Comparison of ENCODE assay signal across 10 mouse cellular contexts in genomic region chr13:63627894-63628287, GRCm38 (mm10). TPM values are rescaled to one million over a fixed set of nuclear protein-coding genes. Genes with fewer than 3 reads are reported as not detected.
DNase-seq lines count a peak whose midpoint lies in the region; ATAC-seq and TF ChIP-seq lines count a peak whose summit lies in the region.
"Had no signal": no experiment of that assay in that cellular context is flagged by ENCODE, and none has a peak within 500 bp of the region (broad histone marks: within the 10 kb centered on the region; RNA-seq: fewer than 3 reads in every experiment).

No protein-coding gene starts in this region.

- no peaks in the 10 kb centered on the region for H3K4me1 ChIP-seq in lung, embryonic 14.5 days (ENCODE audit: insufficient read depth)
- peaks cover 4% of the 10 kb centered on the region; the same call in 1 of the 2 replicates for H3K4me1 ChIP-seq in forebrain, embryonic 16.5 days (replicated peaks; ENCODE audit: control insufficient read depth, insufficient read depth, low read length)
- H3K4me1 ChIP-seq in limb, embryonic 12.5 days (replicated peaks): peaks cover 7% of the 10 kb centered on the region; the same call in 1 of the 2 replicates
- no peaks in the 10 kb centered on the region for H3K4me1 ChIP-seq in olfactory bulb, adult 2 months (ENCODE audit: control insufficient read depth, insufficient read depth, low read length)

- no peak overlapping the region for H3K4me3 ChIP-seq in lung, embryonic 14.5 days (ENCODE audit: low read depth, low read length)
- H3K4me3 ChIP-seq in forebrain, embryonic 16.5 days (replicated peaks; ENCODE audit: low read length): peak overlapping the region; percentile 31; the same call in 1 of the 2 replicates
- H3K4me3 ChIP-seq in limb, embryonic 12.5 days (replicated peaks): peak overlapping the region; percentile 28
- H3K4me3 ChIP-seq in olfactory bulb, adult 2 months (ENCODE audit: insufficient read depth, low read depth, low read length): peak overlapping the region; percentile 35; the same call in 1 of the 2 replicates

- TF ChIP-seq POLR2A in olfactory bulb, adult 2 months (IDR thresholded peaks at IDR 0.05; ENCODE audit: insufficient read depth, low read depth, low read length): no peak

- 92% methylated on average over 4 of the region's 4 CpGs for WGBS in lung, embryonic 14.5 days
- 68% methylated on average over 4 of the region's 4 CpGs for WGBS in forebrain, embryonic 16.5 days
- 95% methylated on average over 4 of the region's 4 CpGs for WGBS in limb, embryonic 12.5 days
- 92% methylated on average over 4 of the region's 4 CpGs for WGBS in olfactory bulb, adult 2 months

- DNase-seq in lung, embryonic 14.5 days: no peak
- DNase-seq in lung, adult 18-20 months: no peak
- DNase-seq in embryo, embryonic 10.5 days (ENCODE audit: low spot score): no peak
- DNase-seq in kidney, adult 9 months: no peak
- DNase-seq: thymus, postnatal 14 days had no signal

- no peaks in the 10 kb centered on the region for H3K9me3 ChIP-seq in lung, embryonic 14.5 days (ENCODE audit: low read depth, low read length)
- no peaks in the 10 kb centered on the region for H3K9me3 ChIP-seq in forebrain, embryonic 16.5 days (ENCODE audit: control insufficient read depth, low read length)
- H3K9me3 ChIP-seq in limb, embryonic 12.5 days: no peaks in the 10 kb centered on the region

- peak overlapping the region; percentile 43; the same call in 1 of the 2 replicates for H3K4me2 ChIP-seq in lung, embryonic 14.5 days
- peak overlapping the region; percentile 52 for H3K4me2 ChIP-seq in forebrain, embryonic 16.5 days (ENCODE audit: low read length)
- peak overlapping the region; percentile 56 for H3K4me2 ChIP-seq in limb, embryonic 12.5 days

- no peaks in the 10 kb centered on the region for H3K36me3 ChIP-seq in lung, embryonic 14.5 days (ENCODE audit: insufficient read depth)
- no peaks in the 10 kb centered on the region for H3K36me3 ChIP-seq in forebrain, embryonic 16.5 days (ENCODE audit: control insufficient read depth, insufficient read depth)
- no peaks in the 10 kb centered on the region for H3K36me3 ChIP-seq in limb, embryonic 12.5 days

- H3K9ac ChIP-seq in lung, embryonic 14.5 days: no peak overlapping the region
- no peak overlapping the region for H3K9ac ChIP-seq in forebrain, embryonic 16.5 days (replicated peaks; ENCODE audit: low read depth, low read length)
- H3K9ac ChIP-seq in limb, embryonic 12.5 days (replicated peaks): no peak overlapping the region

- no peak for TF ChIP-seq CTCF in lung, embryonic 14.5 days (IDR thresholded peaks at IDR 0.05; ENCODE audit: low read depth)
- TF ChIP-seq CTCF in olfactory bulb, adult 2 months (IDR thresholded peaks at IDR 0.05; ENCODE audit: insufficient read depth, low read depth, low read length): no peak

- no peak overlapping the region for H3K27ac ChIP-seq in lung, embryonic 14.5 days (ENCODE audit: low read depth)
- no peak overlapping the region for H3K27ac ChIP-seq in forebrain, embryonic 16.5 days (ENCODE audit: low read length)
- no peak overlapping the region for H3K27ac ChIP-seq in limb, embryonic 12.5 days
- no peak overlapping the region for H3K27ac ChIP-seq in olfactory bulb, adult 2 months (ENCODE audit: insufficient read depth, low read depth, low read length)
- H3K27ac ChIP-seq: macrophage had no signal

- ATAC-seq in lung, embryonic 14.5 days (ENCODE audit: insufficient read depth): no peak
- no peak for ATAC-seq in forebrain, embryonic 16.5 days
- no peak for ATAC-seq in limb, embryonic 12.5 days (ENCODE audit: insufficient number of reproducible peaks, insufficient read depth, low FRiP score, low TSS enrichment, low read depth)
- no peak for ATAC-seq in frontal cortex, adult (ENCODE audit: low TSS enrichment)

- H3K27me3 ChIP-seq in lung, embryonic 14.5 days (ENCODE audit: insufficient read depth, low read length): no peaks in the 10 kb centered on the region
- 0 out of 2 replicates have a peak, but pooled peaks cover 2% of the 10 kb centered on the region for H3K27me3 ChIP-seq in forebrain, embryonic 16.5 days (replicated peaks; ENCODE audit: control insufficient read depth, insufficient read depth, low read length)
- H3K27me3 ChIP-seq in limb, embryonic 12.5 days: no peaks in the 10 kb centered on the region

RNA-seq across cellular contexts. Expression of gene Ptch1, which starts 54.5 kb away (rescaled TPM):
- polyA plus RNA-seq in lung, embryonic 14.5 days (2014; fragmentation: Nextera tagmentation; extraction: Ambion mirVana): 64.6 and 68.6 TPM in 2 replicates
- polyA plus RNA-seq in forebrain, embryonic 16.5 days (2015; fragmentation: Nextera tagmentation; extraction: Ambion mirVana): 8.0 and 11.2 TPM in 2 replicates
- polyA plus RNA-seq in limb, embryonic 12.5 days (2016; fragmentation: Nextera tagmentation; extraction: Ambion mirVana): 21.6 and 23.0 TPM in 2 replicates
- polyA plus RNA-seq in olfactory bulb, adult 2 months (2012; ENCODE audit: insufficient read depth, insufficient read length, low replicate concordance, missing spikeins): not detected in 2 replicates
